In genomic region chr19:45737208-45737845, GRCm38 (mm10) we compare ENCODE assay signal across 9 mouse cellular contexts. TPM values are rescaled to one million over a fixed set of nuclear protein-coding genes. Genes with fewer than 3 reads are reported as not detected.
DNase-seq lines count a peak whose midpoint lies in the region; ATAC-seq and TF ChIP-seq lines count a peak whose summit lies in the region.
"Had no signal": no experiment of that assay in that cellular context is flagged by ENCODE, and none has a peak within 500 bp of the region (broad histone marks: within the 10 kb centered on the region; RNA-seq: fewer than 3 reads in every experiment).

No protein-coding gene starts in this region.

- H3K9me3 ChIP-seq in lung, embryonic 16.5 days (ENCODE audit: control insufficient read depth, low read length), result no peaks in the 10 kb centered on the region
- no peaks in the 10 kb centered on the region for H3K9me3 ChIP-seq in forebrain, embryonic 13.5 days (replicated peaks)
- no peaks in the 10 kb centered on the region for H3K9me3 ChIP-seq in limb, embryonic 14.5 days (ENCODE audit: control insufficient read depth, low read length)
- no peaks in the 10 kb centered on the region for H3K9me3 ChIP-seq in stomach, embryonic 15.5 days

- no peak for DNase-seq in lung, adult 18-20 months
- no peak for DNase-seq in limb, embryonic 14.5 days (ENCODE audit: low spot score)
- no peak for DNase-seq in c-Kit-positive CD71-positive TER-119-positive erythroid progenitor cells, embryonic 14.5 days (ENCODE audit: low spot score)
- no peak for DNase-seq in spleen, postnatal 4 days (ENCODE audit: low spot score in 2 of 2)
- no peak for DNase-seq in left cerebral cortex, postnatal 14 days (ENCODE audit: low spot score in 2 of 2)

- peak overlapping the region; percentile 17; the same call in 1 of the 2 replicates for H3K9ac ChIP-seq in lung, embryonic 16.5 days (ENCODE audit: low read length)
- peak overlapping the region; percentile 2; the same call in 1 of the 2 replicates for H3K9ac ChIP-seq in forebrain, embryonic 13.5 days
- H3K9ac ChIP-seq in limb, embryonic 14.5 days (ENCODE audit: low read depth, low read length, severe bottlenecking), result 0 out of 2 replicates have a peak overlapping the region, but pooled peaks have one; percentile 2
- H3K9ac ChIP-seq in stomach, embryonic 15.5 days, result no peak overlapping the region

- peak overlapping the region; percentile 60 for H3K4me2 ChIP-seq in lung, embryonic 16.5 days (ENCODE audit: low read depth, low read length)
- H3K4me2 ChIP-seq in forebrain, embryonic 13.5 days, result peak overlapping the region; percentile 60
- peak overlapping the region; percentile 46 for H3K4me2 ChIP-seq in limb, embryonic 14.5 days (replicated peaks; ENCODE audit: low read depth, low read length, severe bottlenecking)
- H3K4me2 ChIP-seq in stomach, embryonic 15.5 days, result peak overlapping the region; percentile 58

- 19% methylated on average over 23 of the region's 23 CpGs for WGBS in lung, embryonic 16.5 days
- WGBS in forebrain, embryonic 13.5 days, result 9% methylated on average over 23 of the region's 23 CpGs
- WGBS in limb, embryonic 14.5 days, result 19% methylated on average over 16 of the region's 23 CpGs
- 20% methylated on average over 23 of the region's 23 CpGs for WGBS in stomach, embryonic 15.5 days

- TF ChIP-seq POLR2A in limb, embryonic 14.5 days (IDR thresholded peaks at IDR 0.05; ENCODE audit: borderline replicate concordance, extremely low read depth, insufficient read depth, insufficient read length), result no peak

- peaks cover 11% of the 10 kb centered on the region for H3K4me1 ChIP-seq in lung, embryonic 16.5 days (replicated peaks; ENCODE audit: control insufficient read depth, insufficient read depth, low read length)
- H3K4me1 ChIP-seq in forebrain, embryonic 13.5 days, result peaks cover 25% of the 10 kb centered on the region
- peaks cover 32% of the 10 kb centered on the region for H3K4me1 ChIP-seq in limb, embryonic 14.5 days (ENCODE audit: control insufficient read depth, insufficient read depth, low read length)
- H3K4me1 ChIP-seq in stomach, embryonic 15.5 days, result peaks cover 20% of the 10 kb centered on the region

- H3K27me3 ChIP-seq in lung, embryonic 16.5 days (ENCODE audit: control insufficient read depth, insufficient read depth, low read depth, low read length), result peaks cover 55% of the 10 kb centered on the region
- H3K27me3 ChIP-seq in forebrain, embryonic 13.5 days, result peaks cover 99% of the 10 kb centered on the region
- peaks cover 80% of the 10 kb centered on the region for H3K27me3 ChIP-seq in limb, embryonic 14.5 days (ENCODE audit: control insufficient read depth, insufficient read depth, low read length)
- peaks cover 79% of the 10 kb centered on the region for H3K27me3 ChIP-seq in stomach, embryonic 15.5 days (replicated peaks)

- H3K27ac ChIP-seq in lung, embryonic 16.5 days (ENCODE audit: low read length), result no peak overlapping the region
- H3K27ac ChIP-seq in forebrain, embryonic 13.5 days, result no peak overlapping the region
- no peak overlapping the region for H3K27ac ChIP-seq in limb, embryonic 14.5 days (replicated peaks; ENCODE audit: low read depth, low read length)
- no peak overlapping the region for H3K27ac ChIP-seq in stomach, embryonic 15.5 days

- peak overlapping the region; percentile 30 for H3K4me3 ChIP-seq in lung, embryonic 16.5 days (ENCODE audit: low read length)
- H3K4me3 ChIP-seq in forebrain, embryonic 13.5 days, result peak overlapping the region; percentile 29
- peak overlapping the region; percentile 16 for H3K4me3 ChIP-seq in limb, embryonic 14.5 days (replicated peaks; ENCODE audit: low read length)
- H3K4me3 ChIP-seq in stomach, embryonic 15.5 days (replicated peaks), result peak overlapping the region; percentile 29

- intact Hi-C loops in left cerebral cortex, postnatal 14 days (cut with DNase I), result loop anchor here (5.0 kb wide), 1 partner anchor 65 kb away; no protein-coding TSS in a partner anchor

- peak; percentile 48 for ATAC-seq in lung, embryonic 16.5 days (ENCODE audit: low read depth)
- 0 out of 2 replicates have a peak, but pooled peaks have one; percentile 33 for ATAC-seq in forebrain, embryonic 13.5 days
- ATAC-seq in limb, embryonic 14.5 days (ENCODE audit: low FRiP score, low read depth), result no peak
- ATAC-seq in stomach, embryonic 15.5 days (ENCODE audit: insufficient read depth, low FRiP score, low read depth), result no peak

- no peaks in the 10 kb centered on the region for H3K36me3 ChIP-seq in lung, embryonic 16.5 days (ENCODE audit: control insufficient read depth, insufficient read depth, low read length)
- H3K36me3 ChIP-seq in forebrain, embryonic 13.5 days (ENCODE audit: poor library complexity, severe bottlenecking), result no peaks in the 10 kb centered on the region
- H3K36me3 ChIP-seq in limb, embryonic 14.5 days (ENCODE audit: control insufficient read depth, insufficient read depth, low read length), result no peaks in the 10 kb centered on the region
- no peaks in the 10 kb centered on the region for H3K36me3 ChIP-seq in stomach, embryonic 15.5 days

RNA-seq across cellular contexts. Expression of gene Fgf8, which starts 5.4 kb away (rescaled TPM):
- not detected in 2 replicates for polyA plus RNA-seq in lung, embryonic 16.5 days (2015; fragmentation: Nextera tagmentation; extraction: Ambion mirVana)
- polyA plus RNA-seq in forebrain, embryonic 13.5 days (2015; fragmentation: Nextera tagmentation; extraction: Ambion mirVana), result 1.5 and 2.5 TPM in 2 replicates
- 1.1 and 1.5 TPM in 2 replicates for polyA plus RNA-seq in limb, embryonic 14.5 days (2012; rRNA removed)
- 0.29 and 0.46 TPM in 2 replicates for polyA plus RNA-seq in limb, embryonic 14.5 days (2014; fragmentation: Nextera tagmentation; extraction: Ambion mirVana)
- polyA plus RNA-seq in stomach, embryonic 15.5 days (2015; fragmentation: Nextera tagmentation; extraction: Ambion mirVana), result 0.17 TPM in 1 of 2 replicates, not detected in the other
- total RNA-seq in left cerebral cortex, postnatal 14 days (2021), result not detected
- total RNA-seq: layer of hippocampus, postnatal 14 days had no signal

RNA-seq across cellular contexts. Expression of gene Npm3, which starts 12.1 kb away (rescaled TPM):
- 14.7 and 15.8 TPM in 2 replicates for polyA plus RNA-seq in lung, embryonic 16.5 days (2015; fragmentation: Nextera tagmentation; extraction: Ambion mirVana)
- polyA plus RNA-seq in forebrain, embryonic 13.5 days (2015; fragmentation: Nextera tagmentation; extraction: Ambion mirVana), result 9.4 and 10.9 TPM in 2 replicates
- polyA plus RNA-seq in limb, embryonic 14.5 days (2012; rRNA removed), result 130 and 162 TPM in 2 replicates
- 20.2 and 21.7 TPM in 2 replicates for polyA plus RNA-seq in limb, embryonic 14.5 days (2014; fragmentation: Nextera tagmentation; extraction: Ambion mirVana)
- polyA plus RNA-seq in stomach, embryonic 15.5 days (2015; fragmentation: Nextera tagmentation; extraction: Ambion mirVana), result 16.0 and 16.3 TPM in 2 replicates
- 1 to 10 TPM; 6.8 to 7.6 TPM for total RNA-seq in left cerebral cortex, postnatal 14 days (2021)

RNA-seq across cellular contexts. Expression of gene Mgea5, which starts 46.3 kb away (rescaled TPM):
- polyA plus RNA-seq in lung, embryonic 16.5 days (2015; fragmentation: Nextera tagmentation; extraction: Ambion mirVana), result 47.0 and 48.5 TPM in 2 replicates
- 85.0 and 88.2 TPM in 2 replicates for polyA plus RNA-seq in forebrain, embryonic 13.5 days (2015; fragmentation: Nextera tagmentation; extraction: Ambion mirVana)
- 79.8 and 85.3 TPM in 2 replicates for polyA plus RNA-seq in limb, embryonic 14.5 days (2012; rRNA removed)
- 59.0 and 66.9 TPM in 2 replicates for polyA plus RNA-seq in limb, embryonic 14.5 days (2014; fragmentation: Nextera tagmentation; extraction: Ambion mirVana)
- 42.2 and 47.2 TPM in 2 replicates for polyA plus RNA-seq in stomach, embryonic 15.5 days (2015; fragmentation: Nextera tagmentation; extraction: Ambion mirVana)
- total RNA-seq in left cerebral cortex, postnatal 14 days (2021), result 100 to 1,000 TPM; 132 to 136 TPM

Comparison
In these comparisons a context has a peak if more than half of its experiments do, and no peak if none do; other contexts are left out.
1. ATAC-seq: peak in lung, embryonic 16.5 days (single experiment) and forebrain, embryonic 13.5 days (single experiment); none in limb, embryonic 14.5 days (single experiment) and stomach, embryonic 15.5 days (single experiment).
2. Peak in every context shown above with its lines, with median percentiles within 50 percentile points of each other: H3K4me2 ChIP-seq and H3K4me3 ChIP-seq.